Mouse (Mus musculus) myocyte (in vitro differentiated cells): ENCODE measurements at regions not wholly inside any gene's neighbourhood (a gene's known extent, or its start where the extent isn't known, plus 50 kb on each side); places are given as distances from the start of the nearest gene placed in this dataset.

Source experiments
- H3K27me3 ChIP-seq: one replicate; pipeline ENCODE4 v1.6.1; 2011; ENCODE audit not compliant: control insufficient read depth, insufficient read depth, insufficient read length
- H3K36me3 ChIP-seq: one replicate; pipeline ENCODE4 v1.6.1; 2011; ENCODE audit not compliant: control insufficient read depth, insufficient read depth
- H3K4me2 ChIP-seq: one replicate; pipeline ENCODE4 v1.6.1; 2011; ENCODE audit warnings: low read depth, control low read depth
- H3K4me3 ChIP-seq: one replicate; pipeline ENCODE4 v1.5.1; 2011; ENCODE audit warnings: mild to moderate bottlenecking, control low read depth, moderate library complexity
- H3K79me2 ChIP-seq: one replicate; pipeline ENCODE4 v1.6.1; 2011; ENCODE audit not compliant: control insufficient read depth, insufficient read depth
- H3ac ChIP-seq: one replicate; pipeline ENCODE4 v1.6.1; 2011; ENCODE audit not compliant: control insufficient read depth, insufficient read length
- CEBPB ChIP-seq: IDR thresholded peaks from 2 replicates; pipeline ENCODE4 v1.6.1; 2011; ENCODE audit warnings: mild to moderate bottlenecking, moderate library complexity; ENCODE audit not compliant: poor library complexity, insufficient read depth, severe bottlenecking
- E2F4 ChIP-seq: IDR thresholded peaks from one replicate; pipeline ENCODE4 v1.6.1; 2011; ENCODE audit warnings: mild to moderate bottlenecking, control low read depth, moderate library complexity; ENCODE audit not compliant: insufficient read depth
- MAX ChIP-seq: IDR thresholded peaks from one replicate; pipeline ENCODE4 v1.6.1; 2011; ENCODE audit warnings: low read depth, mild to moderate bottlenecking, control low read depth
- MYOD1 ChIP-seq, 3 experiments: IDR thresholded peaks; one replicate each; pipeline ENCODE4 v1.6.1; 2011; ENCODE audit warnings: control low read depth in 2 of 3, low read depth in 2 of 3, mild to moderate bottlenecking in 2 of 3, moderate library complexity in 1 of 3; ENCODE audit not compliant: insufficient read length in 2 of 3, control insufficient read depth in 1 of 3
- MYOG ChIP-seq, 3 experiments: IDR thresholded peaks; one replicate each; pipeline ENCODE4 v1.6.1; 2011; ENCODE audit warnings: control low read depth in 2 of 3, low read depth in 2 of 3, mild to moderate bottlenecking in 2 of 3; ENCODE audit not compliant: insufficient read length in 2 of 3, control insufficient read depth in 1 of 3, insufficient read depth in 1 of 3
- POLR2A ChIP-seq: IDR thresholded peaks from one replicate; pipeline ENCODE4 v1.6.1; 2011; ENCODE audit warnings: low read depth, mild to moderate bottlenecking, control low read depth, moderate library complexity; ENCODE audit not compliant: insufficient read length
- POLR2AphosphoS2 ChIP-seq: IDR thresholded peaks from one replicate; pipeline ENCODE4 v1.6.1; 2011; ENCODE audit warnings: low read depth, control low read depth; ENCODE audit not compliant: insufficient read length
- REST ChIP-seq: IDR thresholded peaks from one replicate; pipeline ENCODE4 v1.6.1; 2011; ENCODE audit warnings: mild to moderate bottlenecking, control low read depth, moderate library complexity; ENCODE audit not compliant: insufficient read depth, insufficient read length
- SRF ChIP-seq: IDR thresholded peaks from one replicate; pipeline ENCODE4 v1.6.1; 2011; ENCODE audit warnings: low read depth; ENCODE audit not compliant: control insufficient read depth, insufficient read length
- TCF12 ChIP-seq: IDR thresholded peaks from one replicate; pipeline ENCODE4 v1.6.1; 2011; ENCODE audit warnings: mild to moderate bottlenecking, control low read depth; ENCODE audit not compliant: poor library complexity, insufficient read depth, severe bottlenecking
- TCF3 ChIP-seq: IDR thresholded peaks from one replicate; pipeline ENCODE4 v1.6.1; 2011; ENCODE audit warnings: low read depth, control low read depth; ENCODE audit not compliant: insufficient read length
- USF1 ChIP-seq: IDR thresholded peaks from one replicate; pipeline ENCODE4 v1.6.1; 2011; ENCODE audit warnings: low read depth, mild to moderate bottlenecking, control low read depth, moderate library complexity

DNA sequence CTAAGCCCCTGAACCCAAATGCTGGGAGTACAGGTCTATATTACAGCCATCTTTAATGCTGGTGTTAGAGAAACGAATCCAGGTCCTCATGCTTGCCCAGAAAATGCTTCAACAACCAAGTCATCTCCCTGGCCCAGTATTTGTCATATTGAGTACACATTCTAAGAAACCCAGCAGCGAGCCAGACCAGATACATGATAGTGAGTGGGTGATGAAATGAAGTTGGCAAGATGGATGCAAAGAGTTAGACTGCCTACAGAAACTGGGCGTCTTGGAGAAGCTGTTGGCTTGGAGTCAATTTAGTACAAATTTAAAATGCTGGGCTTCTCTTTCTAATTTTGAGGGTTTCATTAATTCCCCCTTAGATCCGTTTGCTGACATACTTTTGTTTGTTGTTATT is 203.1 kb upstream of the Pdzrn3 start:
- Histone ChIP-seq H3K4me2 (no peak overlapping the region), H3ac (no peak overlapping the region), H3K4me3 (no peak overlapping the region), H3K36me3 (no peaks in the 10 kb centered on the region), H3K27me3 (no peaks in the 10 kb centered on the region), H3K79me2 (no peaks in the 10 kb centered on the region)
- TF ChIP-seq POLR2AphosphoS2 (no peak), CEBPB (no peak), SRF (no peak), USF1 (no peak), MAX (no peak), TCF3 (no peak), POLR2A (no peak), REST (no peak), TCF12 (no peak), MYOG (IDR thresholded peaks at IDR 0.05; ENCODE audit: control insufficient read depth in 1 of 3, insufficient read depth in 1 of 3, insufficient read length in 2 of 3, low read depth in 2 of 3) (no peak), E2F4 (no peak), MYOD1 (IDR thresholded peaks at IDR 0.05; ENCODE audit: control insufficient read depth in 1 of 3, insufficient read length in 2 of 3, low read depth in 2 of 3) (no peak)

- H3K4me3 ChIP-seq, result no peak overlapping the region
- TF ChIP-seq TCF12 (no peak), MYOD1 (IDR thresholded peaks at IDR 0.05; ENCODE audit: control insufficient read depth in 1 of 3, insufficient read length in 2 of 3, low read depth in 2 of 3) (no peak)
- H3K27me3 ChIP-seq, result peaks cover 12% of the 10 kb centered on the region
- no peaks in the 10 kb centered on the region for H3K79me2 ChIP-seq
- no peak overlapping the region for H3ac ChIP-seq
- H3K4me2 ChIP-seq, result no peak overlapping the region
- no peaks in the 10 kb centered on the region for H3K36me3 ChIP-seq
These were observed 178.4 kb upstream of the Pdzrn3 start for GRCm38 (mm10) chr6:101556096-101556495.

DNA sequence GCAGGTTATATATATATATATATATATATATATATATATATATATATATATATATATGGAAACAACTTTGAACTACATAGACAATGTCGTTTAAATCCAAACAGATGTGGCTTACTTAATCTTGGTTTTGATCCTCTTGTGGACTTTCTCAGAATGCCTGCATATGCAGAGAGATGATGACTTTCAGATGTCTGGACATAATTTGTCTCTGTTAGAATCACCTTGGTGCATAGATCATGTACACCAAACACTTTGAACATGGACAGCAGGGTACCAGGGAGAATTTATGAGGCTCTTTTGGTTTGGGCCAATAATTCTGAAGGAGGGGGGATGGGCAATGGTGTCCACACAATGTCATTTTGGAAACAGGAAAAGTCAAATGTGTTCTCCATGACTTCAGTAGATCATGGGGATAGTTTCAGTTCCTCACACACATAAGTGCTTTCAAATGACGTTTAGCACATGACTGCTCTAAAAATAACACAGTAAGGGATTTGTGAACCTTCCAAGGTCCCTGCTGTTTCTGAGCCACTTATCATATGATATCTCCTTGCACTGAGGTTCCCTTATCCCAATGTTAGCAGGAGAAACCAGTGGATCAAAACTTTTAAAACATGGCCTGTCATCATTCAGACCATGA is 177.4 kb upstream of the Pdzrn3 start:
- peaks cover 12% of the 10 kb centered on the region for H3K27me3 ChIP-seq
- H3ac ChIP-seq, result no peak overlapping the region
- H3K79me2 ChIP-seq, result no peaks in the 10 kb centered on the region
- H3K36me3 ChIP-seq, result no peaks in the 10 kb centered on the region
- no peak for TF ChIP-seq MYOD1 (IDR thresholded peaks at IDR 0.05; ENCODE audit: control insufficient read depth in 1 of 3, insufficient read length in 2 of 3, low read depth in 2 of 3)
- no peak for TF ChIP-seq TCF3
- no peak for TF ChIP-seq POLR2A
- TF ChIP-seq REST, result no peak
- no peak for TF ChIP-seq TCF12
- no peak for TF ChIP-seq SRF
- TF ChIP-seq MAX, result no peak
- no peak for TF ChIP-seq E2F4
- no peak for TF ChIP-seq POLR2AphosphoS2
- TF ChIP-seq USF1, result no peak
- no peak for TF ChIP-seq MYOG (IDR thresholded peaks at IDR 0.05; ENCODE audit: control insufficient read depth in 1 of 3, insufficient read depth in 1 of 3, insufficient read length in 2 of 3, low read depth in 2 of 3)
- TF ChIP-seq CEBPB, result no peak
- no peak overlapping the region for H3K4me2 ChIP-seq
- H3K4me3 ChIP-seq, result no peak overlapping the region

- TF ChIP-seq SRF (no peak), POLR2AphosphoS2 (no peak), MYOG (IDR thresholded peaks at IDR 0.05; ENCODE audit: control insufficient read depth in 1 of 3, insufficient read depth in 1 of 3, insufficient read length in 2 of 3, low read depth in 2 of 3) (no peak), USF1 (no peak), POLR2A (no peak), TCF3 (no peak), REST (no peak), MAX (no peak), TCF12 (no peak), E2F4 (no peak), MYOD1 (IDR thresholded peaks at IDR 0.05; ENCODE audit: control insufficient read depth in 1 of 3, insufficient read length in 2 of 3, low read depth in 2 of 3) (no peak), CEBPB (no peak)
- H3K36me3 ChIP-seq, result no peaks in the 10 kb centered on the region
- H3ac ChIP-seq, result no peak overlapping the region
- no peak overlapping the region for H3K4me3 ChIP-seq
- H3K79me2 ChIP-seq, result no peaks in the 10 kb centered on the region
- H3K27me3 ChIP-seq, result peaks cover 12% of the 10 kb centered on the region
- no peak overlapping the region for H3K4me2 ChIP-seq
These were observed 173.0 kb upstream of the Pdzrn3 start for GRCm38 (mm10) chr6:101550501-101551268.

DNA sequence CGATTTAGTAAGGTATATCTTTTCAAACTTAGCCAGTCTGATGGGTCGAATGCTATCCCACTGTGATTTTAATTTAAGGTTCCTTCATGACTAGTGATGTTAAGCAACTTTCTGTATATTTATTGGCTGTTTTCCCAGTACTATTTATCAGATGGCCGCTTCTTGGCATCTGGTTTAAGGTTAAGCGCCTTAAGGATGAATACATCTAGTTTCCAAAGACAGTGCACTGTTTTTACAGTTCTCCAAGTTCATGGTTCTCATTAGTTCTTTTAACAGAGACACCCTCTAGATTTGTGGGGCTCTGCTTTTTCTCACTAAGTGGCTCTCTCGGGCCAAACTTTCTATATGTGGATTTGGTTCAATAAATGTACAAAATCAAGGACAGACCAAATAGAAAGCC is 159.9 kb upstream of the Pdzrn3 start:
- Histone ChIP-seq H3K27me3 (no peaks in the 10 kb centered on the region), H3K79me2 (no peaks in the 10 kb centered on the region), H3K4me3 (no peak overlapping the region), H3K4me2 (no peak overlapping the region), H3K36me3 (peaks cover 5% of the 10 kb centered on the region), H3ac (no peak overlapping the region)
- TF ChIP-seq POLR2A (no peak), SRF (no peak), MYOG (IDR thresholded peaks at IDR 0.05; ENCODE audit: control insufficient read depth in 1 of 3, insufficient read depth in 1 of 3, insufficient read length in 2 of 3, low read depth in 2 of 3) (no peak), E2F4 (no peak)
